Comparison of ENCODE assay signal across 11 mouse cellular contexts in genomic region chr6:91796064-91796463, GRCm38 (mm10). TPM values are rescaled to one million over a fixed set of nuclear protein-coding genes. Genes with fewer than 3 reads are reported as not detected.
DNase-seq lines count a peak whose midpoint lies in the region; TF ChIP-seq lines count a peak whose summit lies in the region.
"Had no signal": no experiment of that assay in that cellular context is flagged by ENCODE, and none has a peak within 500 bp of the region (broad histone marks: within the 10 kb centered on the region; RNA-seq: fewer than 3 reads in every experiment).

No protein-coding gene starts in this region.

- WGBS in cerebellum, adult 2 months: 82% methylated on average over 9 of the region's 9 CpGs

- H3K27me3 ChIP-seq in cerebellum, adult 2 months (ENCODE audit: control insufficient read depth, insufficient read depth, low read length): no peaks in the 10 kb centered on the region
- H3K27me3 ChIP-seq: forebrain, embryonic 15.5 days; hindbrain, embryonic 12.5 days; midbrain, embryonic 12.5 days had no signal

- no peak for TF ChIP-seq POLR2A in cerebellum, adult 2 months (IDR thresholded peaks at IDR 0.05; ENCODE audit: borderline replicate concordance, insufficient read depth, low read length)

- DNase-seq in frontal cortex, adult 2 months (ENCODE audit: extremely low spot score in 1 of 2, low spot score in 1 of 2): peak; percentile 26 to 48
- DNase-seq in frontal cortex, postnatal 14 days (ENCODE audit: low spot score in 2 of 2): no peak
- peak; percentile 51 to 54 for DNase-seq in right cerebral cortex, adult 2 months (ENCODE audit: low spot score in 2 of 2)
- no peak for DNase-seq in right cerebral cortex, postnatal 4 days
- DNase-seq in kidney, postnatal 4 days: peak; percentile 58 to 78
- DNase-seq in thymus, postnatal 10 days (ENCODE audit: low spot score in 2 of 2): no peak
- no peak for DNase-seq in cerebellum, postnatal 25 days
- no peak for DNase-seq in cerebellum, adult 2 months

- no peak overlapping the region for H3K4me3 ChIP-seq in cerebellum, adult 2 months (replicated peaks; ENCODE audit: insufficient read depth, low read depth, low read length)
- H3K4me3 ChIP-seq: forebrain, embryonic 15.5 days; hindbrain, embryonic 12.5 days; midbrain, embryonic 12.5 days had no signal

- H3K27ac ChIP-seq in cerebellum, adult 2 months (ENCODE audit: insufficient read depth, low read length): no peak overlapping the region
- H3K27ac ChIP-seq: forebrain, embryonic 15.5 days; hindbrain, embryonic 12.5 days; midbrain, embryonic 12.5 days had no signal

- TF ChIP-seq CTCF in cerebellum, adult 2 months (IDR thresholded peaks at IDR 0.05; ENCODE audit: borderline replicate concordance, insufficient read depth, low read depth, low read length): no peak

- H3K4me1 ChIP-seq in cerebellum, adult 2 months (ENCODE audit: control insufficient read depth, insufficient read depth, low read length): peaks cover 24% of the 10 kb centered on the region
- H3K4me1 ChIP-seq: midbrain, embryonic 12.5 days had no signal

RNA-seq across cellular contexts. Expression of gene Grip2, which starts 31.0 kb away (rescaled TPM):
- 48.2 and 50.4 TPM in 2 replicates for polyA plus RNA-seq in frontal cortex, adult 2 months (2012; rRNA removed)
- polyA plus RNA-seq in cerebellum, adult 2 months (2012; rRNA removed): 13.5 and 15.5 TPM in 2 replicates

Comparison
In these comparisons a context has a peak if more than half of its experiments do, and no peak if none do; other contexts are left out.
1. DNase-seq: peak in frontal cortex, adult 2 months (2 of 2), right cerebral cortex, adult 2 months (2 of 2) and kidney, postnatal 4 days (2 of 2); none in frontal cortex, postnatal 14 days (0 of 2), right cerebral cortex, postnatal 4 days (single experiment), thymus, postnatal 10 days (0 of 2), cerebellum, postnatal 25 days (0 of 2) and cerebellum, adult 2 months (0 of 2).